Mouse (Mus musculus) CD4-positive, CD25-positive, alpha-beta regulatory T cell, adult 4 months (primary cell): ENCODE measurements around the gene Bahcc1. TPM values are rescaled to one million over a fixed set of nuclear protein-coding genes. Genes with fewer than 3 reads are reported as not detected.
A peak's percentile ranks its signal among the peaks of the same experiment; 100 is the strongest.

Experiments used
- ATAC-seq: one replicate; pipeline ENCODE4 v1.8.0; 2017
- polyA plus RNA-seq, 2 experiments: library from polyadenylated mRNA; unstranded; fragments of 100-300 nt; shearing (Covaris generic); gene quantifications; one replicate each; pipeline ENCODE4 v1.2.1; 2017

Bahcc1 gene
- polyA plus RNA-seq, result not detected

DNA sequence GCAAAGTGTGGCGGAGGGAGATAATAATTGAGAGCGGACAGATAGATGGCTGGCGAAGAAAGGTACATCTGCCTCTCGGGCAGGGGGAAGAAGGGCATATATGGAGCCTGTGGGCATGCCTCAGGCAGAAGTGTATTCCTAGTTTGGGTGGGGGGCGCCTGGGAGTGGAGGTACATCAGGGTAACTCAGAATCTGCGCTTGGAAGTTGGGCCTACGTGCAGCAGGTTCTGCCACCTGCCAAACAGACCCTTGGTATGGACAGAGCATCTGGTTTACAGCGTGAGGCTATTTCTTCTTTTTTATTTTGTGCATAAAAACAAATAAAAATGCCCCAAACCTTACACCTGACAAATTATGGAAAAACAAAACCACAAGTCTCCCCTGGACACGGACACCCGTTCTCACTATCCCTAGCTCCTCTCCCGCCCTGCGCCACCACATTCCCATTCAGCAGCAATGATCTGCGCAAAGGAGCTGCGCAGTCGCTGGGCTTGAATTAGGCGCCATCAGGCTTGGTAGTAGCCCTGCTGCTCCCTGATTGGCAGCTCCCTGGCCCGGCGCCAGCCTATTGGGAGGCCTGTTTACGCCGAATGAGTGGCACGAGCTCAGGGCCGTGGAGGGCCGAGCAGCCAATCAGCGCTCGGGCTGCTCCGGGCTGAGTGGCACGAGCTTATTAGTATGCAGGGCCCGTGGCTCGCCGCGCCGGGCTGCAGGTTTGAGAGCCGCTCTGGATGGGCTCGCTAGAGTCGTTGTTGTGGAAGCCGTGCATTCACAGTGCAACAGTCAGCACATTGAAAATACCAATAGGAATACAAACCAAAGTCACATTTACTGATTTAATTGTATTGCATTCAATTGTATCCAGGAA lies at the start of gene Bahcc1:
Bahcc1 (plus strand) TSS at position 718 of the 868 bp plus-strand sequence.
- peak; percentile 89 for ATAC-seq

DNA sequence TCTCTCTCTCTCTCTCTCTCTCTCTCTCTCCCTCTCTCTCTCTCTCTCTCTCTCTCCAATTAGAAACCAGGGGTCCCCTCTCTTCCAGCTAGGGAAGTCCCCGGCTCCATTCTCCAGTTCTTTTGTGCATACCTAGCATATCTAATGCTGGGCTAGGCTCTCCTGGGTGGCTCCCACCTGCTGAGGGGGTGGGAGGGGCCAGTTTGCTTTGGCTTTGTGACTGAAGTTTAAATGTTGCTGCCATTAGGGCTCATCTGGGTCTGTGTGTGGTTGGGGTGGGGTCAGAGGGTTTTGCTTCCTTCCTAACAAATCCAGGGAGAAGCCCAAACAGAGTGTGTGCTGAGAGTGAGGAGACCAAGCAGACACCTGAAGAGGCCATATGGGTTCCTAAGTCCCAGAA lies 49.6 kb upstream of the Bahcc1 start:
- no peak for ATAC-seq

DNA sequence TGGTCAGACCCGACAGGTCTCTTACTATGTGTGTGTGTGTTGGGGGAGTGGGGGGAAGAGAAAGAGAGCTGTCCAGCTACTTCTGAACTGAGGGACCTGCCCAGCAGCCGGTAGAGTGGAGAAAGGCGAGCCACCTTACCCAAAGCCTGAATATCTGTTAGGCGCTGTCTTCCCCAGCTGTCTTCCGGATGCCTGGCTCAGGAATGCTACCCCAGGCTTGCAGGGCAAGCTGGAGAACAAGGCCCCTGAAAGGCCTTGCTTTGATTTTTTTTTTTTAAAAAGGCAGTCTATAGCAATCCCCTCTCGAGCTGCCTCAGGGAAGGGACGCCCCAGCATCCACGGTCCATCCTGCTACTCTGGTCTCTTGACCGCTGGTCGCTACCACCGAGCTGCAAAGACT lies 49.0 kb upstream of the Bahcc1 start:
- no peak for ATAC-seq

DNA sequence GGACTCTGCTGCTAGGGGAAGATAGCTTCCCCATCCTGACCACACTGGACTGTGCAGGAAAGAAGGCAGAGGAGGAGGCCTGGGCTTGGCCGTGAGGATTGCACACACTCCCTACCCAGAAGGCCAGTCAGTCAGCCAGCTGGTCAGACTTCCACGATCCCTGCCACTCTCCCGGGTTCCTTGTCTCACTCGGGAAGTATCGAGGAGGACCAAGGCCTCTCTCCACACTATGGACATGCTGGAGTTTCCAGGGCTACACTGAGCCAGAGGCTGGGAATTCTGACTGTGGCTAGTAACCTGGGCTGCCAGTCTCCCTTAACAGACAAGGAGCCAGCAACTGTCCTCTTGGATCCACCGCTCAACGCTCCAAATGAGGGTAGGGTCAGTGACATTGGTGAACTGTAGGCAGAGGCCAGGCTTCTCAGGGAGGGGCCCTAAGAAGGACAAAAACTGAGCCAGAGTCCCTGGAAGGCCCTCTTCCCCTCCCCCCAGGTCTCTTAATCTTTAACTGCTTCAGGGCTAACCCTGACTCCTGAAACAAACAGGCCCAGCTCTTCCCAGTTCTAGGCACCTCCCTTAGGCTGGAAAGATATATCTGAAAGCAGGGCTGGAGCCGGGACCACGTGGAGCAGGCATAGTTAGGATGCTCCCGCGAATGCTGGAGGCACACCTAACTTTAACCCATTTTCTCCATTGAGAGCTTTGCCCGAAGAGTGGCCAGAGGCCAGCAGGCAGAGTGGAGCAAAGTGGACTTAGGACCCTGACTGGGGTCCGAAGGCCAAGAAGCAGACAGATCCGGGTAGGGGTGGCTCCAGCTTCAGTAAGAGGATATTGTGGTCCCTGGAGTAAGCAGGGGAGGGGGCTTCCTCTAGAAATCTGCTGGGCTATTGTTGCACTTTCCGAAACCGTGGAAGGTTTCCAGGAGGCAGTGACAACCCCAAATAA lies 48.1 kb upstream of the Bahcc1 start:
- no peak for ATAC-seq

DNA sequence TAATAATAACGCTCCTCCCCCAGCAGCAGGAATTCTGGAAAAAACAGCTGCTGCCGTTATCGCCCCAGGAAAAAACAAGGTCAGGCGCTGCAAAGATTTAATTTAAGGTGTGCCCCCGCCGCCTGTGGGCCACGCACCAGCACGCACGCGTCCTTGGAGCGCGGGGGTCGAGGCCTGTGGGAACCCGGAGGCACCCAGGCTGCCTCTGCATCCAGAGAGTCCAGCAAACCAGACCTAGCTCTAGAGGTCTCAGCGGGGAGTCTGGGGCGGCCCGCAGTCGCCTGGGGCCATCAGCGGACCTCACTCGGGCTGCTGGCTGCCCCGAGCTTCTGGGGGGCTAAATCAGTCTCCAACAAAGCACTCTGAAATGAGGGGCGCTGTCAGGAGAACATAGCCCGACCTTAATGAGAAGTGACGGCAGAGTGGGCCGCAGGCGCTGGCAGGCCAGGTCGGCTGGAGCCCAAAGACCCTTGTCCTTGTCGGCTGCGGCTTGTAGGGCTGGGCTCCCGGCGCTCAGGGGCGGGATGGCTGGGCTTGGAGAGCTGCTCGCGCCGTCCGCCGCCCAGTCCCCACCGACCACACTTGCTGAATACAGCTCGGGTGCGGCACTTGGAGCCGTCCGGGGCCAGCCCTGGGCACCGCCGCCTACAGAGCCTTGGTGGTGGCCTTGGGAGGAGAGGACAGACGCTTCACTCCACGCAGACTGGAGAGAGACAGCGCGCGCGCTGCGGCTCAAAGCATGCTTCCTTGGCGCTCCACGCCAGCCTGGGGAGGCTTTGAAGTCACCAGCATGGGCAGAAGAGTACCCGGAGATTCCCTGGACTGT lies 47.2 kb upstream of the Bahcc1 start:
- no peak for ATAC-seq

DNA sequence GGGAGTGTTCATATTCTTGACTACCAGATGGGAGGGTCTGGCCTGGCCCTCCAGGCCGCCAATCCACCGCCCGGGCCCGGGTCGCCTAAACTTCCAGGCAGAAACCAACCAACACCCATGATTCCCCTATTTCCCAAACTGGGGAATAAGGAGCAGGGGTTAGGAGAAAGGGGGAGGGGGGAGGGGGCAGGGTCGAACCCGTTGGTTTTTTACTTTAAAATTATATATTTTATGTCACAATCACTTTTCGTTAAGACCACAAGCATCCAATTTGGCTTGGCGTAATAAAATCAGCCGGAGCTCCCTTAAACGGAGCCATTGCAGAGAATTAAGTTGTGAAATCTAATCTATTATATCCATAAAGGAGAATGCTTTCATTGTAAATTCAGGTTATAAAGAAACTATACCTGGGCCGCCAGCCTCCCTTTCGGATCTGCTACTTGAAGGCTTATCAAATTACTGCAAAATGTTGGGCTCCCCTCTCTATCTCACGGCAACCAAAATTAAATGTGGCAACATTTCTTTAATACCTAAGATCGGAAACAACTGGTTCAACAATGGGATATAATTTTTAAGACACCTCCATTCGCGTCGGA lies 46.5 kb upstream of the Bahcc1 start:
- no peak for ATAC-seq

DNA sequence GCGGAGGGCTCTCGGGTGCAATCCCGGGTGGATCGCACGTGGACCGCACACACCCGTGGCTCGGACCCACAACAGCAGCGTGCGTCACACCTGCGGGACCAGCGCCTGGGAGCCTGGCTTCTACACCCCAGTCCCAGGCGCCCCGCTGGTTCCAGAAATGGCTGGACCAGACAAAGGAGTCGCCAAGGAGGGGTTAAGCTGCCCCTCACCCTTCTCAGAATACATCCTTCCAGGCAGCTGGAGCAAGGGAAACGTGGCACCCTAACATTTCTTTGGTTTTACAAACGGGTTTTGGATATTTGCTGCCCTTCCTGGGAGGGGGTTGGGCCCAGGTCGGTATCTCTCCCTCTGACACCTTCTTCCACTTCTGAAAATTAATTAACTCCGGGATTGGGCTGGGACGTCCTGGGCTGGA lies 45.9 kb upstream of the Bahcc1 start:
- ATAC-seq, result no peak

DNA sequence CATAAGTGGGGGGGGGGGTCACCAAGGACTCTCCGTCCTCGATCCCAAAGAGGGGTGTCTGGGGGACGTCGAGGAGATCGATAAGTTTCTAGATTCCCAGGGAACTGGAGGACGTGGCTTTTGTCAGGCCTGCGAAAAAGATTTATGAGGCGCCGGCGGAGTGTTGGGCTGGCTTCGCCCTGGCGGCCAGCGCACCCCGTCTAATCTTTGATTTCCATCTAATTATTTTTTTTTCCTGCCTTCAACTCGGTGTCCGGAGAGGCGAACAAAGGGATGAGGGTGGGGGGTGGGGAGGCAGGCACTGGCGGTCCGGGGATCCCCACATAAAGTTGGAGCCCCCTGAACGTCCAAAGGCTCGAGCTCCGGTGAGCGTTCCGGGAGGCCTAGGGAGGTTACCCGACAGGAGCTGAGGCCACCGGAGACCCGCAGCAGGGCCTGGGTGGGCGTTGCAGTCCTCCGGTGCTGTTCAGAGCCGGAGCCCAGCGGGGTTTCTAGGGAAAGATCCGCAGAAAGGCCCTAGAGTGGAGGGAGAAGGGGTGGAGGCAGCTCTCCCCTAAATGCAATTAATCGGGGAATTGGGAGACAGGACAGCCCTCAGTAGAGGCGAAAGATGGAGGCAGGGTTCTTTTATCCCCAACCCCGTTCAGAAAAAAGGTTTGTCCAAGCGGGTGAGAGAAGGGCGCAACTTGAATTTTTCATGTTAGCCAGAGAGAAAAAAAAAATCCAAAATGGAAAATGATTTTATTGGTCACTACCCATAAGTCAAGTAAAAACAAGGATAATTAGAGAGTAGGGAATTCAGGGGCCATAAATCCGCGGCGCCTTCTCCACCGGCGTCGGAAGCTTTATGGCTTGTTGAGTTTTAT lies 45.3 kb upstream of the Bahcc1 start:
- ATAC-seq, result no peak

DNA sequence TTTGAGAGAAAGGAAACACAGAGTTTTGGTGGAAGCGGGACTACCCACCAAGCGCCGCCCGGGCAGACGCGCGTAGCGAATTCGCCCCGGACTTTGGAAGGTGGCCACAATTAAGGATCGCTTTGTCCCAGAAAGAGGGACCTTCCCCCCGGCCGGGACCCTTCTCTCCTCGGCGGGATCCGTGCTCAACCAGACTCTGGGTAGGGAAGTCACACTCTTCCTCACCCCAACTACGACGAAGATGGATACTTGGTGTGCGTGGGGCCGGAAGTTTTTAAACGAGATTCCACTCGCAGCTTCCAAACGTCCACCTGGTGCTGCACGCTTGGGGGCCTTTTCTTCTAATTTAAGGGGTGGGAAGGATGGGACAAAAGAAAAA lies 44.7 kb upstream of the Bahcc1 start:
- ATAC-seq, result no peak

DNA sequence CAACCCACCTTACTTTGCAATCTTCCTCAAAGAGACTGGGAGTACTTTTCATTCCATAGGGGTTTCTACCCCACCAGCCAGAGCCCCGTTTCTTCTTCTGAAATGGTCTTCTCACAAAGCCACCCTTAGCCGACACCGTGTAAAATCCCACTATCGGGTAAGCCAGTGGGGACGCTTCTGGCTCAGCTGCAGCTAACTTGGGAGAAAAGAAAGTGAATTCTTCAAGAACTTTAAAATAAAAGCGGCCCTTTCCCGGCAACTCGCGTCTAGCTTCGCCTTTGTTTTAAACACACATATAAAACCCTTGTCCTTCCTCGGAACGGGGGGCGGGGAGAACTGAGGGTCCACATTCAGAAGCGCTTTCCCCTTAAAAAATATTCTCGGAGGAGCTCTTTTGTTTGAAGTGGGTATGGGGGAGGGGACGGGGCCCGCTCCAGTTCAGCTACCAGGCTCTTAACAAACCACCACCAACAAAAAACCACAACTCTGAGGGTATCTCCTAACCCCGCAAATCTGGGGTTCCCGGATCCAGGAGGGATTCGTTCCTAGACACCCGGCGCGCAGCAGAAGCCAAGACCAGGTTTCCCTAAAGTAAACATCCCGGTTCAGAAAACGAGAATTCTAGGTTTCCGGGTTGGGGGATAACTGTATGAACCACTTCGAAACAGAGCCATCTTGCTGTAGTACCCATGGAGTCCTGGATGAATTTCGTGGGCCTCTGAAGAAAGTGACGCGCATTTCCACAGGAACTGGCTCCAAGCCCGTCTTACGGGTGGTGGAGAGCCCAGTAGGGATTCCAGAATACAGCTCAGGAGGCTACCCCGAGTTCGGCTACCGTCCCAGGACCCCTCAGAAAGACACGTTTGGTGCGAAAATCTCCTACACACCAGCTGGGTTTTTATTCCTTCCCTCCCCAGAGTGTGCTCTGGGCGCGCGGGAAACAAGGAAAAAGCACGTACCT lies 44.0 kb upstream of the Bahcc1 start:
- peak; percentile 10 for ATAC-seq

DNA sequence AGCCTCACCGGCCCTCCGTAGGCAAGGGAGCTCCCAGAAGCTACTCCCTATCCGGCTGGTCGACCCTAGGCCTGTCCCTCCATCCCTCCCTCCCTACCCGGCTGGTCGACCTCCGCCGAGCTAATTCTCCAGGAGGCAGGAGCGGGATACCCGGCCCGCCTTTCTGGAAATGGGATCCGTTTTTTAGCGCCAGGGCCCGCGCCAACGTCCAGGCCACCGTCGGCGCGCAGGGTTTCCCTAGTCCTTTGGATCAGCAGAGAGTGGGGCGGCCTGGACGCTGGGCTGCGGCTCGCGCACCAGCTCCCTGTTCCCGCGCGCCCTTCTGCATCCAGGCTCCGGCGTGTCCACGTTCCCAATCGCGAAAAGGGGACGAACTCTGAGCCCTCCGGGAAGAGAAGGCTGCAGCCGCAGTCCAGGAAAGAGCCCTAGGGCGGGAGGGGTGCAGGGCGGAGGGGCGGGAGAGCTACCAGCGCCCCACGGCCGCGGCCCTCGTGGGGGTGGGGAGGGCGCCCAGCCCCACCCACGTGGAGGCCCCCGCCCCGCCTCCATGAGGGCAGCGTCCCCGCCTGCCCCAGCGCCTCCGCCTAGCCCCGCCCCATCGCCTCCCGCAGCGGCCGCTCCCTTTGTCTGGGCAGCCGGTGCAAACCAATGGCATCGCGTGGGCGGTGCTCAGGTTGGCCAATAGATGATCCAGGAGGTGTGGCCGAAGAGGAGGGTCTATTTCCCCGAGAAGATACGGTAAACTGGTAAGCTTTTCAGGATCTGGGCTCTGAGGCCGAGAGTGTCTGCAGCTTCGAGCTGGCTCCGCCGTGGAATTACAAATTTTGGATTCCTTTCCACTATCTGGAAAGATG lies 43.1 kb upstream of the Bahcc1 start:
- peak; percentile 97 for ATAC-seq

DNA sequence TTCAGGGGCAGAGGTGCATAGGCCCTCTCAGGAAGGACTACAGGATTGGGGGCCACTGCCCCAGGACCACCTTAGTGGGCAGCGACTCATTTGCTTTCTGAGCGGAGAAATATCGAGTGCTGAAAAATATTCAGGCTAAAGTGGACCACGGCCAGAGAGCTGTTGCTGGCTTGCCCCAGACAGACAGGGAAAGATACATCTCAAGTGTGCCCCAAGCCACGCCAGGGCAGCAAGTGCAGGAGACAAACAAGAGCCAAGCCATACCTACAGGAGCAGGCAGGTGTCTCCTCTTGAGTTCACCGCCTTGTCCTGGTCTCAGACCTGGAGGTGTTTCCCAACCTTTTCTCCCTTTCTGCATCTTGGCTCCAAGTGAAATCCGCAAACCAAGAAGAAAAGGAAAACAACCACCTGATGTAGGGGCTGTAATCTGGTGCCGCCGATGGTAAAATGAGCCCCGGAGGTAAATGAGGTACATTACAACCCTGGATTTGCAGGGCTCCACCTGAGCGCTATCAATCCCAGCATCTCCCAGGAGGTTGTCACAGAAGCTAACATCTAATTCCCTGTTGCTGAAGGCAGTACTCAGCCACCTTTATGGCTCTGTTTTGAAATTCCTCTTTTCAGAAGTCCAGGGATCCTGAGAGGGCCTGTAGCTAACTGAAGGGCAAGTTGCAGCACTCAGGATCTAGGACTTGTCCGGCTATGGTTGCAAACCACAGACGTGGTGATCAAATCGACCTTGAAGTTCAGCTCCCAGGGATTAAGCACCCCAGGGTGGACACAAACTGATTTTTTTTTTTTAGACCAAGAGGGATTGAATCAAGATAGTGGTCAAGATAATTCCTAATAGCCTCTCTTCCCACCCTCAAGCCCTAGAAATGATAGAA lies 42.0 kb upstream of the Bahcc1 start:
- ATAC-seq, result no peak

DNA sequence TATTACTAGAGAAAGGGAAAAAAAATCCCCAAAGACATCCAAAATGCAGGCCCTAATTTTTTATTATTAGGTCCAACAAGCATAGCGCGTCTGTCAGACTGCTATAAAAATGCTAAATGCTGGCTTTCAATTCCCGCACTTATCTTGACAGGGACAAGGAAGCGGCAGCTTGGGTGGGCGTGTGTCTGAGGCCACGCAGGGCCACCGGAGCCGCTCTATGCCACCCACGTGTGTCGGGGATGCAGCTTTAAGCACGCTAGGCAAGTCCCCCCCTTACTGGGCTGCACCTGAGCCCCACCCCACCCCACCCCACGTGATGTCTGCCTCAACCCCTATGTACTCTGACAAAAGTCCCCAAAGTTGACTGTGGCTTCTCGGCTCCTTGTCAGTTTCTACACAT lies 33.9 kb upstream of the Bahcc1 start:
- ATAC-seq, result no peak

DNA sequence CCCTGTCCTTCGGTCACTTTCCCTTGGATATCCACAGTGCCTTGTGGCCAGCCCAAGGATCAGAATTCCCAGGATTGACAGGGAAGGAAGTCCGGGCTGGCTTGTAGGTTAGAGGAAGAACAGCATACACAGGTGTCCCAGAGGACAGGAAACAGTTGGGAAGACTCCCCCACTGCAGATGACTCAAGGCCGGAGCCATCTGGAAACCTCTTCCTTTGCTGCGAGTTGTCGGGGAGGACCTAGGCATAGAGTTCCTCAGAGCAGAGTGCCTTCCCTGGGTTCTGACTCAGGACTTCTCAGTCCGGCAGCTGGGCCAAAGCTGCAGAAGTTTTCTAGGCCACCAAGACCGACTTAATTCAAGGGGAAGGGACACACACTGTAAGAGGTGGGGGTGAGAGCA lies 33.0 kb upstream of the Bahcc1 start:
- no peak for ATAC-seq

DNA sequence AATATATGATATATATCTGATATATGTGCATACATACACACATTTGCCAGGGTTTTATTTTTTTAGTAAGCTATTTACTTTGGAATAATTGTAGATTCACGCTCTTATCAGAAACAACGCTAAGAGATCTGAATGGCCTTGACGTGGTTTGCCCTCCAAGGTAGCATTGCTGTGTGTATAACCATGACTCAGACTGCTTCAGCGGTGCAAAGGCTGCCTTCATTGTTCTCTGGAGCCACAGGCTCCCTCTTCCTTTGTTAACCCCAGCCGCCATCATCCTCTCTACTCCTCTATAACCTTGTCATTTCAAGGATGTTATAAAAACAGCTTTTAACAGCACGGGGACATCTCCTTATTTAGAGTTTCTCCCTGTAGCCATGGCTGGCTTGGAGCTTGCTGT lies 32.1 kb upstream of the Bahcc1 start:
- ATAC-seq, result no peak

DNA sequence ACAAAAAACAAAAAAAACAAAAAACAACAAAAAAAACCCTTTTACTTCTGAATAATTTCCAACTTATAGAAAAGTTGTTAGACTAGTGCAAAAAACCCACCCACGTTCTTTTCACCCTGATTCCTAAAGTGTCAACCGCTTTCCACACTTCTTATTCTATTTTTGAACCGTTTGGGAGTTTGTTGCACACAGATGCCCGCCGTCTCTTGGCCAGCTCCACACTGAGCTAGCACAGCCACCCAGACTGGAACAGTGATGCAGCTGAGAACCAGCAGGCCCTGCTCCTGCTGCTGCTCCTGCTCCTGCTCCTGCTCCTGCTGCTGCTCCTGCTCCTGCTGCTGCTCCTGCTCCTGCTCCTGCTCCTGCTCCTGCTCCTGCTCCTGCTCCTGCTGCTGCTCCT lies 28.5 kb upstream of the Bahcc1 start:
- ATAC-seq, result no peak

DNA sequence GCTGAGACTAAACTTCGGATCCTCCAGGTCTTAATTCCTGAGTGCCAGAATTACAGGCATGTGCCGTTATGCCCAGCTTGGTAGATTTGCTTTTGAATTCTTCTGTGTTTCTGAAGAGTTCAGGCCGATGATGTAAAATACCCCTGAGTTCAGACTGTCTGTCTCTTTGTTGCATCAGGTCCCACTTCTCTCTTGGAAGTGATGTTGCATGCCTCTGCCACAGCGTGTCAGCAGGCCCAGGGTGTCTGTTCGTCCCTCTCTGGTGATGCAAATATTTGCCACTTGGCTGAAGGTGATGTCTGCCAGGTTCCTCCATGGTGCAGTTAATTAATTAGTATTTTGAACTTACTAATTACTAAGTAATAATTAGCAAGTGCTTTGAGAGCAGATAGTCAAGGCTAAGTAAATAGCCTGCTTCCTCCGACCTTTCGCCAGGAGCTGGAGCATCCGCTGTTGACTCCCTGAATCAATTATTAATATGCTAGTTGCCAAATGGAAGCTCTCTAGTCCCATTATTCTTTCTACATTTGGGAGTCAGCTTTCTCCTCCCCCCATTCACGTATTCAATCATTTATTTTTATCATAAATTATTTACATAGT lies 26.6 kb upstream of the Bahcc1 start:
- no peak for ATAC-seq

DNA sequence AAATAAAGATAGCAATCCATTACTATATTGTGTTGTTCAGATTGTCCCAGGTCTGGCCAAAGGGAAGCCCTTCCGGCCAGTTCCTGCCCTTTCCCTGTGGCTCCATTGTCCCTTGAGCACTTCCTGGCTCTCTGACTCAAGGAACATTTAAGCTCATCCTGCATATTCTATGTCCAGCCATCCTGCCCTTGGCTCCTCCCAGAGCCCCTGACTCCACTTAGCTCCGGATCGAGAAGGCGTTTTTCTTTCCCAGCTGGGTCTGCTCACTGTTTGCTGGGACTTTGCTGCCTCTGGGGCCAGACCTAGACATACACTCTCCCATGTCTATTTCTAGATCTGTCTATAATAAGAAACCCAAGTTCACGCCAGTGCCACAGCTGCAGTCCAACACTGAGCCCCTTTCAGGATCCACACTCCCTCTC lies 26.1 kb upstream of the Bahcc1 start:
- ATAC-seq, result no peak
